Mouse (Mus musculus) small intestine, adult 2 months (tissue): Measurements from ENCODE around the gene Isoc2b.

ENCODE experiments used
- CTCF ChIP-seq: fragments of 200-500 bp; IDR thresholded peaks from 2 replicates; pipeline ENCODE4 v1.5.1; 2012; ENCODE audit warnings: low read depth, mild to moderate bottlenecking, control low read depth, inconsistent platforms, low read length, moderate library complexity, mixed read lengths; ENCODE audit not compliant: insufficient replicate concordance, insufficient read length; ENCODE audit errors: extremely low read depth
- POLR2A ChIP-seq: fragments of 200-500 bp; IDR thresholded peaks from 2 replicates; pipeline ENCODE4 v1.6.1; 2012; ENCODE audit warnings: low read depth, mild to moderate bottlenecking, control low read depth, inconsistent platforms, low read length, moderate library complexity

DNA sequence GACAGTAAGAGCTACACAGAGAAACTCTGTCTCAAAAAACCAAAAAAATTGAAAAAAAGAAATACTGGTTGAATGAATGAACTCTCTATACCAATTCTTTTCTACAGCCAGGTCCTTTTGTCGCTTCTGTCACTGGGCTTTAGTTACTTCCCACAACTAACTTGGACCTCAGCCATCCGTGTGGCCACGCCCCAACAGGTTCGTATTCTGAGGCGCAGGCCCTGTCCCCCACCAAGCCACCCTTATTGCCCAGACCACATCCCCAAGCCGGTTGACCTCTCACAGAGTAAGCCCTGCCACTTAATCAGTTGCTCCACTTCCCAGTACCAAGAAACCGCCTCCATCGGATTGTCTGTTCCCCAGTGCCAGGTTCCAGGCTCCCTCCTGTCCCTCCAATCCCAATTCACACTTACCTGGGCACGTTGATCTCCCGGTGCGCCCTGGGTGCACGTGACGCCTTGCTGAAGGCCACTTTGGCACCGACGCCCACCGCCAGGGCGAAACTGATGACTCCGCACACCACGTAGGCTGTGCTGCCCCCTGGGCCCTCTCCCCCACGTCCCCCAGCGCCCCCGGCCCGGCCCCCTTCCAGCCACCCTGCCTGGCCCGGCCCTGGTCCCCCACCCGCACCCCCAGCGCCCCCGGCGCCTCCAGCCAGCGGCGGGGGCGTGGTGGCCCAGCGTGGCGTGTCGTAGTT, 34.3 kb downstream of the Isoc2b start:
- TF ChIP-seq CTCF: no peak
- TF ChIP-seq POLR2A: no peak
